Mouse (Mus musculus) forebrain, embryonic 14.5 days (tissue): ENCODE measurements around the gene Insl3. TPM values are rescaled to one million over a fixed set of nuclear protein-coding genes. Genes with fewer than 3 reads are reported as not detected.

ENCODE experiments used
- polyA plus RNA-seq: library from polyadenylated mRNA; unstranded; fragments of >200 nt; fragmentation: Nextera tagmentation; extraction: Ambion mirVana; gene quantifications from 2 replicates; pipeline ENCODE4 v1.2.1, GENCODE M21; 2014

Insl3 gene
- polyA plus RNA-seq, 1 experiment from 2014 or later = not detected

Other genes starting within 250 kb of the Insl3 start
- gene Abhd8, start 225.6 kb upstream of the Insl3 start, polyA plus RNA-seq = 75.7 and 93.7 TPM in 2 replicates
- 185 and 214 TPM in 2 replicates for gene Mrpl34, start 224.3 kb upstream of the Insl3 start, polyA plus RNA-seq
- 207 and 225 TPM in 2 replicates for gene Dda1, start 220.0 kb upstream of the Insl3 start, polyA plus RNA-seq
- 5.4 and 6.3 TPM in 2 replicates for gene Ano8, start 203.3 kb upstream of the Insl3 start, polyA plus RNA-seq
- gene Gtpbp3, start 201.1 kb upstream of the Insl3 start, polyA plus RNA-seq = 2.2 and 3.8 TPM in 2 replicates
- gene Plvap, start 177.5 kb upstream of the Insl3 start, polyA plus RNA-seq = 5.8 and 6.8 TPM in 2 replicates
- gene Ccdc194, start 163.5 kb upstream of the Insl3 start, polyA plus RNA-seq = 0.11 and 0.13 TPM in 2 replicates
- gene Bst2, start 151.8 kb upstream of the Insl3 start, polyA plus RNA-seq = 2.2 and 2.8 TPM in 2 replicates
- 65.7 and 71.6 TPM in 2 replicates for gene Mvb12a, start 146.3 kb upstream of the Insl3 start, polyA plus RNA-seq
- not detected in 2 replicates for gene Tmem221, start 130.3 kb upstream of the Insl3 start, polyA plus RNA-seq
- gene Nxnl1, start 122.6 kb upstream of the Insl3 start, polyA plus RNA-seq = not detected in 2 replicates
- 25.8 and 31.5 TPM in 2 replicates for gene Slc27a1, start 120.3 kb upstream of the Insl3 start, polyA plus RNA-seq
- gene Pgls, start 97.0 kb upstream of the Insl3 start, polyA plus RNA-seq = 233 and 279 TPM in 2 replicates
- gene Fam129c, start 91.6 kb upstream of the Insl3 start, polyA plus RNA-seq = 4.1 and 4.5 TPM in 2 replicates
- 45.3 and 47.2 TPM in 2 replicates for gene Colgalt1, start 78.2 kb upstream of the Insl3 start, polyA plus RNA-seq
- 13.9 and 16.7 TPM in 2 replicates for gene Unc13a, start 17.5 kb upstream of the Insl3 start, polyA plus RNA-seq
- 1.4 and 2.1 TPM in 2 replicates for gene Jak3, start 12.9 kb upstream of the Insl3 start, polyA plus RNA-seq
- 0.10 and 0.22 TPM in 2 replicates for gene B3gnt3, start 12.6 kb downstream of the Insl3 start, polyA plus RNA-seq
- 38.6 and 47.4 TPM in 2 replicates for gene Fcho1, start 36.5 kb downstream of the Insl3 start, polyA plus RNA-seq
- gene Zfp709, start 192.8 kb downstream of the Insl3 start, polyA plus RNA-seq = 9.1 and 9.3 TPM in 2 replicates
- gene Zfp882, start 219.4 kb downstream of the Insl3 start, polyA plus RNA-seq = 15.4 and 19.7 TPM in 2 replicates
- gene Zfp617, start 219.4 kb downstream of the Insl3 start, polyA plus RNA-seq = 31.6 and 32.1 TPM in 2 replicates